Mouse (Mus musculus): ENCODE results near the gene Terb2.

DNA sequence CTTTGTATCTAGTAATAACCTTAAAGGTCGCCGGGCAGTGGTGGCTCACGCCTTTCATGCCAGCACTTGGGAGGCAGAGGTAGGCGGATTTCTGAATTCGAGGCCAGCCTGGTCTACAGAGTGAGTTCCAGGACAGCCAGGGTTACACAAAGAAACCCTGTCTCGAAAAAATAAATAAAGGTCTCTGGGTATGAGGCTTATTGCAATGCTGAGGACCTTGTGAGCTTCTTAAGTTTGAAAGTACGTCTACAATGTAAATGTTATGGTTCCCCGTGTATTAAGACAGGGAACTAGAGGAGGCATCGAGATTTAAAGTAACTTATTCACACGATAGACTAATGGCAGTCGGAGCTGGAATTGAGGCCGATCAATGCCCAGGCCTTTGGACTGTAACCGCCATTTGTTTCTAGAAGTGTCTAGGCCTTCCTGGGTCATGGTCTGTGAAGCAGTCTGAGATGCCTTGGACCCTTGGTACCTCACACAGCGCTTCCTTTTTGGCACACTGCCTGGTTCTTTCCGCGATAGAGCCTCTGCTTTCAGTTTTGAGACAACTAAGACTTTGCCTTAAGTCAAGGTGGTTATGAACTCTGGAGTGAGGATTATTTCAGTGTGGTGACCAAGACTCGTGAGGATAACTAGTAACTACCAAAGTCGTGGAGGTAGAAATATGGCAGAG lies 37.7 kb upstream of the Terb2 start:
- TF ChIP-seq POLR2A (IDR thresholded peaks at IDR 0.05; ENCODE audit: borderline replicate concordance, extremely low read depth, low read depth, low read length) (0 out of 2 replicates have a peak, but pooled peaks have one; percentile 30), CTCF (IDR thresholded peaks at IDR 0.05; ENCODE audit: insufficient read depth, low read length) (no peak)
